In genomic region chr5:129940736-129941494, GRCm38 (mm10) we compare ENCODE assay signal across 7 mouse cellular contexts. TPM values are rescaled to one million over a fixed set of nuclear protein-coding genes. Genes with fewer than 3 reads are reported as not detected.
DNase-seq lines count a peak whose midpoint lies in the region; ATAC-seq and TF ChIP-seq lines count a peak whose summit lies in the region.

No protein-coding gene starts in this region.

- peak; percentile 33 for ATAC-seq in liver, embryonic 12.5 days
- no peak; the same call in 1 of the 2 replicates for ATAC-seq in stomach, postnatal 0 days (ENCODE audit: low FRiP score, low TSS enrichment)

- H3K4me3 ChIP-seq in spleen, adult 2 months (ENCODE audit: extremely low read depth, insufficient read depth, insufficient read length) = peak overlapping the region; percentile 58
- H3K4me3 ChIP-seq in forebrain, embryonic 10.5 days = peak overlapping the region; percentile 94
- H3K4me3 ChIP-seq in liver, embryonic 12.5 days = peak overlapping the region; percentile 96
- H3K4me3 ChIP-seq in stomach, postnatal 0 days (ENCODE audit: low read depth, low read length) = peak overlapping the region; percentile 41

- no peaks in the 10 kb centered on the region for H3K36me3 ChIP-seq in spleen, adult 2 months (ENCODE audit: control insufficient read depth, insufficient read depth, low read length)
- peaks cover 14% of the 10 kb centered on the region for H3K36me3 ChIP-seq in forebrain, embryonic 10.5 days (replicated peaks)
- H3K36me3 ChIP-seq in liver, embryonic 12.5 days = peaks cover 14% of the 10 kb centered on the region
- no peaks in the 10 kb centered on the region for H3K36me3 ChIP-seq in stomach, postnatal 0 days (ENCODE audit: control insufficient read depth, insufficient read depth, low read length)

- peak overlapping the region; percentile 74 for H3K4me2 ChIP-seq in liver, embryonic 12.5 days
- peak overlapping the region; percentile 40 for H3K4me2 ChIP-seq in stomach, postnatal 0 days (replicated peaks; ENCODE audit: low read depth)

- no peaks in the 10 kb centered on the region for H3K9me3 ChIP-seq in forebrain, embryonic 10.5 days
- no peaks in the 10 kb centered on the region for H3K9me3 ChIP-seq in liver, embryonic 12.5 days (replicated peaks)
- no peaks in the 10 kb centered on the region for H3K9me3 ChIP-seq in stomach, postnatal 0 days (ENCODE audit: control insufficient read depth, low read length)

- H3K9ac ChIP-seq in liver, embryonic 12.5 days = peak overlapping the region; percentile 64
- H3K9ac ChIP-seq in stomach, postnatal 0 days (ENCODE audit: low read length) = no peak overlapping the region

- H3K27me3 ChIP-seq in spleen, adult 2 months (ENCODE audit: control insufficient read depth, insufficient read depth, low read length) = no peaks in the 10 kb centered on the region
- no peaks in the 10 kb centered on the region for H3K27me3 ChIP-seq in forebrain, embryonic 10.5 days (ENCODE audit: poor library complexity, severe bottlenecking)
- H3K27me3 ChIP-seq in liver, embryonic 12.5 days (replicated peaks) = no peaks in the 10 kb centered on the region
- H3K27me3 ChIP-seq in stomach, postnatal 0 days (ENCODE audit: control insufficient read depth, insufficient read depth, low read length) = no peaks in the 10 kb centered on the region

- WGBS in spleen, adult 2 months = under 1% methylated on average over 9 of the region's 9 CpGs
- WGBS in forebrain, embryonic 10.5 days = 14% methylated on average over 9 of the region's 9 CpGs
- WGBS in liver, embryonic 12.5 days (ENCODE audit: insufficient replicate concordance) = 3% methylated on average over 9 of the region's 9 CpGs
- 3% methylated on average over 9 of the region's 9 CpGs for WGBS in stomach, postnatal 0 days

- TF ChIP-seq EP300 in stomach, postnatal 0 days (optimal IDR thresholded peaks at IDR 0.05) = no peak

- no peak for TF ChIP-seq CTCF in spleen, adult 2 months (IDR thresholded peaks at IDR 0.05; ENCODE audit: extremely low read depth, insufficient read depth, insufficient read length, insufficient replicate concordance)
- no peak for TF ChIP-seq CTCF in stomach, postnatal 0 days (IDR thresholded peaks at IDR 0.05; ENCODE audit: low read depth)

- DNase-seq in spleen, adult 2 months (ENCODE audit: low read depth in 1 of 2, low spot score in 2 of 2) = no peak
- DNase-seq in spleen, adult 18-20 months = no peak
- no peak for DNase-seq in forebrain, embryonic 10.5 days (ENCODE audit: extremely low spot score, low spot score)
- no peak for DNase-seq in stomach, postnatal 0 days (ENCODE audit: low spot score)
- DNase-seq in frontal cortex, postnatal 14 days (ENCODE audit: low spot score in 2 of 2) = no peak
- DNase-seq in gastrocnemius, adult 18-20 months (ENCODE audit: low spot score) = no peak

- no peak for TF ChIP-seq POLR2A in spleen, adult 2 months (IDR thresholded peaks at IDR 0.05; ENCODE audit: low read depth, low read length)

- H3K4me1 ChIP-seq in spleen, adult 2 months (ENCODE audit: control insufficient read depth, insufficient read depth, insufficient read length) = no peaks in the 10 kb centered on the region; the same call in 1 of the 2 replicates
- peaks cover 31% of the 10 kb centered on the region for H3K4me1 ChIP-seq in forebrain, embryonic 10.5 days
- peaks cover 34% of the 10 kb centered on the region for H3K4me1 ChIP-seq in liver, embryonic 12.5 days
- H3K4me1 ChIP-seq in stomach, postnatal 0 days (replicated peaks; ENCODE audit: control insufficient read depth, insufficient read depth) = no peaks in the 10 kb centered on the region

- 0 out of 2 replicates have a peak overlapping the region, but pooled peaks have one; percentile 3 for H3K27ac ChIP-seq in spleen, adult 2 months (ENCODE audit: insufficient read depth, low read length)
- peak overlapping the region; percentile 79 for H3K27ac ChIP-seq in forebrain, embryonic 10.5 days
- peak overlapping the region; percentile 82 for H3K27ac ChIP-seq in liver, embryonic 12.5 days
- H3K27ac ChIP-seq in stomach, postnatal 0 days (replicated peaks) = no peak overlapping the region

RNA-seq across cellular contexts. Expression of gene Vkorc1l1, which starts 0.9 kb away (rescaled TPM):
- 7.5 and 8.1 TPM in 2 replicates for polyA plus RNA-seq in spleen, adult 2 months (2012; rRNA removed)
- 33.0 and 33.4 TPM in 2 replicates for polyA plus RNA-seq in forebrain, embryonic 10.5 days (2016; fragmentation: Nextera tagmentation; extraction: Ambion mirVana)
- 29.8 and 31.2 TPM in 2 replicates for polyA plus RNA-seq in liver, embryonic 12.5 days (2016; fragmentation: Nextera tagmentation; extraction: Ambion mirVana)
- 24.1 TPM in 2 replicates for polyA plus RNA-seq in stomach, postnatal 0 days (2015; fragmentation: Nextera tagmentation; extraction: Ambion mirVana)
- 10 to 100 TPM; 21.5 to 21.9 TPM for total RNA-seq in gastrocnemius, adult 18-20 months (2021)

RNA-seq across cellular contexts. Expression of gene Nupr1l, which starts 32.6 kb away (rescaled TPM):
- 2.4 and 4.9 TPM in 2 replicates for polyA plus RNA-seq in spleen, adult 2 months (2012; rRNA removed)
- polyA plus RNA-seq in forebrain, embryonic 10.5 days (2016; fragmentation: Nextera tagmentation; extraction: Ambion mirVana) = 3.3 and 4.9 TPM in 2 replicates
- polyA plus RNA-seq in liver, embryonic 12.5 days (2016; fragmentation: Nextera tagmentation; extraction: Ambion mirVana) = 0.87 and 0.92 TPM in 2 replicates
- polyA plus RNA-seq in stomach, postnatal 0 days (2015; fragmentation: Nextera tagmentation; extraction: Ambion mirVana) = 2.2 and 3.0 TPM in 2 replicates
- under 1 TPM; 0.41 to 0.47 TPM for total RNA-seq in gastrocnemius, adult 18-20 months (2021)

RNA-seq across cellular contexts. Expression of gene Phkg1, which starts 42.6 kb away (rescaled TPM):
- polyA plus RNA-seq in spleen, adult 2 months (2012; rRNA removed) = 0.13 and 0.14 TPM in 2 replicates
- polyA plus RNA-seq in forebrain, embryonic 10.5 days (2016; fragmentation: Nextera tagmentation; extraction: Ambion mirVana) = 0.15 and 0.26 TPM in 2 replicates
- 0.23 TPM in 2 replicates for polyA plus RNA-seq in liver, embryonic 12.5 days (2016; fragmentation: Nextera tagmentation; extraction: Ambion mirVana)
- polyA plus RNA-seq in stomach, postnatal 0 days (2015; fragmentation: Nextera tagmentation; extraction: Ambion mirVana) = 0.08 and 0.25 TPM in 2 replicates
- 100 to 1,000 TPM; 297 to 369 TPM for total RNA-seq in gastrocnemius, adult 18-20 months (2021)

RNA-seq across cellular contexts. Expression of gene Zbed5, which starts 45.4 kb away (rescaled TPM):
- polyA plus RNA-seq in spleen, adult 2 months (2012; rRNA removed) = 0.56 and 0.65 TPM in 2 replicates
- 5.6 and 5.8 TPM in 2 replicates for polyA plus RNA-seq in forebrain, embryonic 10.5 days (2016; fragmentation: Nextera tagmentation; extraction: Ambion mirVana)
- polyA plus RNA-seq in liver, embryonic 12.5 days (2016; fragmentation: Nextera tagmentation; extraction: Ambion mirVana) = 1.7 and 1.8 TPM in 2 replicates
- polyA plus RNA-seq in stomach, postnatal 0 days (2015; fragmentation: Nextera tagmentation; extraction: Ambion mirVana) = 1.8 and 2.6 TPM in 2 replicates
- under 1 TPM; 0.32 to 0.64 TPM for total RNA-seq in gastrocnemius, adult 18-20 months (2021)

RNA-seq across cellular contexts. Expression of gene Chchd2, which starts 53.6 kb away (rescaled TPM):
- 274 and 522 TPM in 2 replicates for polyA plus RNA-seq in spleen, adult 2 months (2012; rRNA removed)
- polyA plus RNA-seq in forebrain, embryonic 10.5 days (2016; fragmentation: Nextera tagmentation; extraction: Ambion mirVana) = 1,073 and 1,078 TPM in 2 replicates
- 607 and 628 TPM in 2 replicates for polyA plus RNA-seq in liver, embryonic 12.5 days (2016; fragmentation: Nextera tagmentation; extraction: Ambion mirVana)
- polyA plus RNA-seq in stomach, postnatal 0 days (2015; fragmentation: Nextera tagmentation; extraction: Ambion mirVana) = 906 and 964 TPM in 2 replicates
- total RNA-seq in gastrocnemius, adult 18-20 months (2021) = 100 to 1,000 TPM; 609 to 675 TPM

Comparison
In these comparisons a context has a peak if more than half of its experiments do, and no peak if none do; other contexts are left out.
1. H3K4me3 ChIP-seq: peak in every context shown above with its lines; median percentile 96 in liver, embryonic 12.5 days; 94 in forebrain, embryonic 10.5 days; 58 in spleen, adult 2 months; 41 in stomach, postnatal 0 days.